Mouse (Mus musculus): ENCODE results near the gene Atf7. TPM values are rescaled to one million over a fixed set of nuclear protein-coding genes. Genes with fewer than 3 reads are reported as not detected.

Gene Atf7
- total RNA-seq, 2 experiments from 2014 or later, result 39.4 to 40.5 TPM

GRCm38 (mm10) chr15:102501084-102501814 lies 124.0 kb downstream of the Atf7 start:
- DNase-seq (ENCODE audit: low spot score in 2 of 2), result no peak

GRCm38 (mm10) chr15:102500479-102500878 lies 124.8 kb downstream of the Atf7 start:
- DNase-seq (ENCODE audit: low spot score in 2 of 2), result no peak

GRCm38 (mm10) chr15:102499851-102500250 lies 125.4 kb downstream of the Atf7 start:
- no peak for DNase-seq (ENCODE audit: low spot score in 2 of 2)

GRCm38 (mm10) chr15:102499370-102499769 lies 125.9 kb downstream of the Atf7 start:
- DNase-seq (ENCODE audit: low spot score in 2 of 2), result no peak

GRCm38 (mm10) chr15:102498322-102498721 lies 126.9 kb downstream of the Atf7 start:
- no peak for DNase-seq (ENCODE audit: low spot score in 2 of 2)

GRCm38 (mm10) chr15:102487664-102488063 lies 137.6 kb downstream of the Atf7 start:
- no peak for DNase-seq (ENCODE audit: low spot score in 2 of 2)

GRCm38 (mm10) chr15:102485853-102486252 lies 139.4 kb downstream of the Atf7 start:
- DNase-seq (ENCODE audit: low spot score in 2 of 2), result no peak

- DNase-seq (ENCODE audit: low spot score in 2 of 2), result no peak
Observed at GRCm38 (mm10) chr15:102483136-102483535, 142.1 kb downstream of the Atf7 start.

Small RNAs within 50 kb of the gene (microRNA-seq; reads per million reads assigned to microRNA genes)
- 0 reads per million in 2 experiments for gene Mir688

Other genes with a start within 250 kb of the Atf7 start
- 10 to 100 TPM; 26.2 to 27.6 TPM for gene Sp1, start 219.3 kb downstream of the Atf7 start, total RNA-seq (2021)
- under 1 TPM; 0.42 to 0.75 TPM for gene Amhr2, start 180.1 kb downstream of the Atf7 start, total RNA-seq (2021)
- 10 to 100 TPM; 23.3 to 23.4 TPM for gene Prr13, start 166.4 kb downstream of the Atf7 start, total RNA-seq (2021)
- gene Pcbp2, start 154.9 kb downstream of the Atf7 start, total RNA-seq (2021), result 100 to 1,000 TPM; 418 to 481 TPM
- not detected for gene Gm10337, start 121.7 kb downstream of the Atf7 start, total RNA-seq (2021)
- 10 to 100 TPM; 83.2 to 88.9 TPM for gene Map3k12, start 108.4 kb downstream of the Atf7 start, total RNA-seq (2021)
- 10 to 100 TPM; 45.7 to 46.8 TPM for gene Tarbp2, start 107.3 kb downstream of the Atf7 start, total RNA-seq (2021)
- 1 to 10 TPM; 2.6 to 6.3 TPM for gene Npff, start 100.5 kb downstream of the Atf7 start, total RNA-seq (2021)
- under 1 TPM in 1 of 2 experiments, not detected in 1; 0.60 TPM for gene Gm28047, start 397 bp downstream of the Atf7 start, total RNA-seq (2021)
- 10 to 100 TPM in 1 of 2 experiments, 1 to 10 TPM in 1; 5.9 to 17.8 TPM for gene Atp5g2, start 46.9 kb upstream of the Atf7 start, total RNA-seq (2021)
- gene Calcoco1, start 96.7 kb upstream of the Atf7 start, total RNA-seq (2021), result 10 to 100 TPM; 57.7 to 62.7 TPM